ENCODE assay signal across 20 mouse cellular contexts in genomic region chr10:60357901-60358300, GRCm38 (mm10). TPM values are rescaled to one million over a fixed set of nuclear protein-coding genes. Genes with fewer than 3 reads are reported as not detected.
"Had no signal": no experiment of that assay in that cellular context is flagged by ENCODE, and none has a peak within 500 bp of the region (broad histone marks: within the 10 kb centered on the region; RNA-seq: fewer than 3 reads in every experiment).

No protein-coding gene starts in this region.

- H3K9ac ChIP-seq: liver, postnatal 0 days; lung, embryonic 15.5 days; midbrain, embryonic 12.5 days; midbrain, embryonic 15.5 days; neural tube, embryonic 12.5 days; stomach, embryonic 15.5 days had no signal

- DNase-seq: liver, postnatal 0 days; lung, adult 2 months; lung, postnatal 14 days; lung, postnatal 36 days; right cerebral cortex, postnatal 14 days; thymus, adult 2 months; thymus, postnatal 25 days; thymus, postnatal 4 days had no signal

- H3K9me3 ChIP-seq: lung, embryonic 15.5 days; megakaryocyte, embryonic 14.5 days; midbrain, embryonic 12.5 days; midbrain, embryonic 15.5 days; neural tube, embryonic 12.5 days; stomach, embryonic 15.5 days had no signal

- H3K27me3 ChIP-seq: lung, embryonic 15.5 days; megakaryocyte, embryonic 14.5 days; midbrain, embryonic 12.5 days; midbrain, embryonic 15.5 days; stomach, embryonic 15.5 days had no signal

- ATAC-seq: liver, postnatal 0 days; lung, postnatal 0 days; midbrain, embryonic 15.5 days had no signal

- H3K4me3 ChIP-seq: lung, embryonic 15.5 days; megakaryocyte, embryonic 14.5 days; midbrain, embryonic 12.5 days; midbrain, embryonic 15.5 days; neural tube, embryonic 12.5 days; stomach, embryonic 15.5 days had no signal

- H3K36me3 ChIP-seq: lung, embryonic 15.5 days; midbrain, embryonic 12.5 days; midbrain, embryonic 15.5 days; neural tube, embryonic 12.5 days; stomach, embryonic 15.5 days had no signal

- H3K4me2 ChIP-seq: lung, embryonic 15.5 days; midbrain, embryonic 12.5 days; midbrain, embryonic 15.5 days; neural tube, embryonic 12.5 days; stomach, embryonic 15.5 days had no signal

- H3K27ac ChIP-seq: lung, embryonic 15.5 days; macrophage; midbrain, embryonic 12.5 days; midbrain, embryonic 15.5 days; neural tube, embryonic 12.5 days; stomach, embryonic 15.5 days; stomach, postnatal 0 days had no signal

RNA-seq across cellular contexts. Expression of gene Gm17455, which starts 41.6 kb away (rescaled TPM):
- total RNA-seq: megakaryocyte progenitor cell, adult 5-6 weeks; monocyte, adult 5-6 weeks had no signal
- polyA plus RNA-seq: liver, postnatal 0 days; macrophage; testis, adult 2 months had no signal
